Mouse (Mus musculus): ENCODE results near the gene Fhl5. TPM values are rescaled to one million over a fixed set of nuclear protein-coding genes. Genes with fewer than 3 reads are reported as not detected.
"Not testable (repeated sequence)": the region's sequence is repeated elsewhere in the genome, so short reads cannot be mapped to it uniquely, and the experiment has no call there.

Fhl5 gene
- polyA plus RNA-seq (2016; fragmentation: Nextera tagmentation; extraction: Ambion mirVana), result not detected in 2 replicates

DNA sequence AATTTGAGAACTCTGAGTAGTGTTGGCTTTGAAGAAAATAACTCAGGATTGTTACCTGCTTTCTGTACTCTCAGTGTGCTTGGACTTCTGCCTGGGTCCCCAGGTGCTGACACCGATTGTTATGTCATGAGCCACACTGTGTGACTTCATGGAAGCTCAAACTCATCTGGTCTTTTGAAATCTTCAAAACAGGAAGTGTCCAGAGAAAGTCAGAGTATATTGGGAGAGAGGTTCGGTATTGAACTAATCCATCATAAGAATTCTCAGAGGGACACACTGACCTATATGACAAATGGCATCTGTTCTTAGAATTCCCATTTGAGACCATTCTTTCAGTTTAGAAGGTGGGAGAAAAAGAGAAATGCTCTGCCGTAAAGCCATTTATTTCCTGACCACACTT lies at the start of gene Fhl5:
Fhl5 (minus strand) TSS at position 101 of the 400 bp plus-strand sequence.
- no peak for ATAC-seq (ENCODE audit: low FRiP score)
- H3K9ac ChIP-seq, result no peak within 1 kb of the TSS
- 92% methylated on average over 3 of the region's 3 CpGs for WGBS
- no peak within 1 kb of the TSS for H3K4me3 ChIP-seq (replicated peaks)
- no peaks in the 10 kb centered on the region for H3K9me3 ChIP-seq
- H3K27me3 ChIP-seq, result no peaks in the 10 kb centered on the region
- H3K27ac ChIP-seq, result no peak within 1 kb of the TSS
- no peaks in the 10 kb centered on the region for H3K36me3 ChIP-seq (replicated peaks)
- no peak within 1 kb of the TSS for H3K4me2 ChIP-seq
- no peaks in the 10 kb centered on the region for H3K4me1 ChIP-seq

DNA sequence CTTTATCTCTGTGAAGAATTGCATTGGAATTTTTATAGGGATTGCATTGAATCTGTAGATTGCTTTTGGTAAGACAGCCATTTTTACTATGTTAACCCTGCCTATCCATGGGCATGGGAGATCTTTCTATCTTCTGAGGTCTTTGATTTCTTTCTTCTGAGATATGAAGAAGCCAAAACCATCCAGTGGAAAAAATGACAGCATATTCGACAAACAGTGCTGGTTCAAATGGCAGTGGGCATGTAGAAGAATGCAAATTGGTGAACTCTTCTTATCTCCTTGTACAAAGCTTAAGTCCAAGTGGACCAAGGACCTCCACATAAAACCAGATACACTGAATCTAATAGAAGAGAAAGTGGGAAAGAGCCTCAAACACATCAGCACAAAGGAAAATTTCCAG lies 42.3 kb upstream of the Fhl5 start:
- not testable (repeated sequence) for ATAC-seq (ENCODE audit: low FRiP score); H3K4me3 ChIP-seq (replicated peaks); H3K4me2 ChIP-seq; H3K27me3 ChIP-seq; H3K36me3 ChIP-seq (replicated peaks); H3K9ac ChIP-seq; H3K9me3 ChIP-seq; H3K4me1 ChIP-seq; H3K27ac ChIP-seq
- 85% methylated on average over 1 of the region's 1 CpGs for WGBS

DNA sequence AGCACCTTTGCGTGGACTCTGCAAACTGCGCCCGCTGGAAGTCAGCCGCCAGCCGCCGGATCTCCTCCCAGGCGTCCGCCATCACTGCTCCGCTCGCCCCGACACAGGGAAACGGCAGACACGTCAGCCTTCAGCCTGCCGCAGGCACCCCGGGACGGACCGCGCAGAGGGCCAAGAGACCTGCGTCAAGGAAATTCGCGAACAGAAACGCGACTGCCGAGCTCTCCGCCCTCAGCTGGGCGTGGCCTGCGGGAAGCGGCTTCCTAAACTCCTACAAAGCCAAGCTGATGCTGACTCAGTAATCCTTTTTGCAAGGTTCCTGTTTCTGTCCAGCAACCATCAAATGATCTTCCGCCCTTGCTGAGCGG lies 39.0 kb upstream of the Fhl5 start, which contains the start of gene Ufl1:
Ufl1 (minus strand) TSS at position 151 of the 368 bp plus-strand sequence.
- Histone ChIP-seq H3K9me3 (no peaks in the 10 kb centered on the region), H3K36me3 (replicated peaks) (peaks cover 23% of the 10 kb centered on the region), H3K9ac (peak within 1 kb of the TSS; percentile 90), H3K4me2 (peak within 1 kb of the TSS; percentile 63), H3K4me1 (peaks cover 10% of the 10 kb centered on the region), H3K27me3 (no peaks in the 10 kb centered on the region), H3K4me3 (replicated peaks) (peak within 1 kb of the TSS; percentile 84), H3K27ac (peak within 1 kb of the TSS; percentile 97)
- ATAC-seq (ENCODE audit: low FRiP score), result peak; percentile 99
- WGBS, result under 1% methylated on average over 30 of the region's 30 CpGs

DNA sequence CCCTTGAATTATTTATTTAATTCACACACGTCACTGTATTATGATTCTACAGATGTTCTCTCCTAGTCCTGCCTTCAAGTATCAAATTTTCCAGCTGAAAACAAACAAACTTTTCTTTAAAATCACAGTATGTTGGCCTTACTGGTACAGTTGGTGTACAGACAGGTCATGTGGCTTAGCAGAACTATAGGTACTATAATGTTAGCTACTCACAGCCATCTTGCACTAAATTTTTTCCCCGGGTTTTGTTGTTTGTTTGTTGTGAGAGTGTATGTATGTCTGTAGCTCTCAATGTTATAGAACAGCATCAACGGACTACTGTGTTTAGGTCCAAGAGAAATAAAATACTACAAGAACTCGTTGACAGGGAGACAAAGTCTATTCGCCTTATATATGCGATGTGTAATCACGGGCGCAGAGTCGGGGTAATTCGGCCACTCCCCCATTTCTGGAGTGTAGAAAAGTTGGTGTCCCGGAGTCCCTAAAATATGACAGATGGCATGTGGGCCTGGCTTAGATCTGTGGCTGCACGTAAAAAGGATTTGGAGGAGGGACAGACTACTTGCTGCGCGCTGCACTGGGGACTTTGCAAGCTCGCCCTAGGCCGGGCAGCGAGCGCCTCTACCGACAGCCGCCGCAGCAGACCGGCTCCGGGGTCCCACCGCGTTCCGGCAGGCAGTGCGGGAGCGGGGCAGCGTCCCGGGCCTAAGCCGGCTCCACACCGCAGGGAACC lies 38.4 kb upstream of the Fhl5 start:
- ATAC-seq (ENCODE audit: low FRiP score), result peak; percentile 94
- no peaks in the 10 kb centered on the region for H3K9me3 ChIP-seq
- no peaks in the 10 kb centered on the region for H3K27me3 ChIP-seq
- H3K27ac ChIP-seq, result peak overlapping the region; percentile 97
- peaks cover 10% of the 10 kb centered on the region for H3K4me1 ChIP-seq
- peak overlapping the region; percentile 63 for H3K4me2 ChIP-seq
- WGBS, result 3% methylated on average over 23 of the region's 32 CpGs
- H3K36me3 ChIP-seq (replicated peaks), result peaks cover 26% of the 10 kb centered on the region
- H3K9ac ChIP-seq, result peak overlapping the region; percentile 90
- peak overlapping the region; percentile 84 for H3K4me3 ChIP-seq (replicated peaks)

DNA sequence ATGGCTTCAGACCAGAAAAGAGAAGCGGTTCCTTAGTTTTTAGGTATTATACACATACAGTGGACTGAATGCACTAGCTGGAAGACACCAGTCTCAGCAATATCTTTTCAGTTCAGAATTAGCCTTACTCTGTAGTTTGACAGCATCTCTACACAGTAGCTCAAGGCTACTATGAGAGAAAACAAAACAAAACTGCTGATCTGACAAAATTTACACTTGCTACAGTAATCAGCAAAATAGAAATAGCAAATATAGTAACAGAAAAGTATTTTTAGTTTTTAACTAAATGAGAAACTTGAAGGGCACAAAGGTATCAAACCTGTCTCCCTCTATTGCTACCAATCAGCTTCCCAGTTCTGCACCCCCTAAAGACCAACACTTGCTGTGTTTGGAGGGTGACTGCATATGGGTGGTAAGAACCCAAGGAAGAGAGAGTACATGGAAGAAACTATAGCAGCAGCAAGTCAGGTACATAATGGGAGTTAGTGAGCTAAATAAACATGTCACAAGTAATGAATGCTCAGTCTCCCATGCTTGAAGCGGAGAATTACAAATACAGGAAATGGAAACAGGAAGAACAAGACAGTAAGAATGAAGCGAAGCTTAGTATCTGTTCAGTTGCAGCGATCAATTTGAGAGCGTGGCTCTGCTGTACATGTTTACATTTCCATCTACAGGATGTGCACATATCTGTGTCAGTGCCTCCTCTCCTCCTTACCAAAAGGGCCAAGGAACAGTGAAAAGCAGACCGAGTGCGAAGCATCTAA lies 30.4 kb upstream of the Fhl5 start:
- Histone ChIP-seq H3K9ac (no peak overlapping the region), H3K27ac (no peak overlapping the region), H3K4me3 (replicated peaks) (no peak overlapping the region), H3K4me1 (no peaks in the 10 kb centered on the region), H3K4me2 (no peak overlapping the region), H3K9me3 (no peaks in the 10 kb centered on the region), H3K27me3 (no peaks in the 10 kb centered on the region), H3K36me3 (replicated peaks) (peaks cover 71% of the 10 kb centered on the region)
- ATAC-seq (ENCODE audit: low FRiP score), result no peak
- 96% methylated on average over 7 of the region's 7 CpGs for WGBS

DNA sequence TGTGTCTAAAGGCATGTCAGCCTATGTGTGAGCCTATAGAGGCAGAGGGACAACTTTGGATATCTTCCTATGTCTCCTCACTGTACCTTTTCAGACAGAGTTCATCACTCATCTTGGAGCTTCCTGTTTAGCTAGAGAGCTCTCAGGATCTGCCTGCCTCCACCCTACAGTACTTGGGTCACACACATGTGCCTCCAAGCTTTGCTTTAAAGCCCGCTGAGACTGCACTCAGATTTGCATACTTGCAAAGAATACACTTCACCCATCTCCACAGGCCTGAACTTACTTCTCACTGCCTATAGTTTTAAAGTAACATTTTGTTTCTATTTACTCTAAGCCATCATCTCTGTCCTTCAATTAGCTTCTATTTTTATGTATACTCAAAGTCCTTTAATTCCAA lies 29.2 kb upstream of the Fhl5 start:
- H3K4me1 ChIP-seq, result no peaks in the 10 kb centered on the region
- H3K9me3 ChIP-seq, result no peaks in the 10 kb centered on the region
- no peak overlapping the region for H3K4me2 ChIP-seq
- H3K27me3 ChIP-seq, result no peaks in the 10 kb centered on the region
- H3K36me3 ChIP-seq (replicated peaks), result peaks cover 71% of the 10 kb centered on the region
- ATAC-seq (ENCODE audit: low FRiP score), result no peak
- no peak overlapping the region for H3K4me3 ChIP-seq (replicated peaks)
- H3K9ac ChIP-seq, result no peak overlapping the region
- 86% methylated on average over 1 of the region's 1 CpGs for WGBS
- H3K27ac ChIP-seq, result no peak overlapping the region

DNA sequence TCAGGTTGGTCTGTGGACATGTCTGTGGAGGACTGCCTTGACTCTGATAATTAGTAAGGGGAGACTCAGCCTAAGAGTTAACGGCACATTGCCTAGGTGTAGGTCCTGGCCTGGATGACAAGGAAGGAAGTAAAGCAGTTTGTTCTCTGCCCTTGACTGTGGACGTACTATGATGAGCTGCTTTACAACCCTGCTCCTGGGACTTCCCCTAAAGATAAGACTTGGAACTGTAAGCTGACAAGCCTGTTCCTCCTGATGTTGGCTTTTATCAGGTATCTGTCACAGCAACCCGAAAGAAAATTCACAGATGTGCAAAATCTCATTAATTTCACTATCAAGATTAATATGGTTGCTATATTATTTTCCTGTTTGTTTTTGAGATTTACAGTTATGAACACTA lies 24.5 kb upstream of the Fhl5 start:
- Histone ChIP-seq H3K9ac (no peak overlapping the region), H3K9me3 (0 out of 2 replicates have a peak, but pooled peaks cover 2% of the 10 kb centered on the region), H3K27ac (no peak overlapping the region), H3K36me3 (replicated peaks) (peaks cover 69% of the 10 kb centered on the region), H3K4me2 (no peak overlapping the region), H3K27me3 (no peaks in the 10 kb centered on the region), H3K4me3 (replicated peaks) (no peak overlapping the region), H3K4me1 (no peaks in the 10 kb centered on the region)
- WGBS, result 94% methylated on average over 3 of the region's 3 CpGs
- ATAC-seq (ENCODE audit: low FRiP score), result no peak

DNA sequence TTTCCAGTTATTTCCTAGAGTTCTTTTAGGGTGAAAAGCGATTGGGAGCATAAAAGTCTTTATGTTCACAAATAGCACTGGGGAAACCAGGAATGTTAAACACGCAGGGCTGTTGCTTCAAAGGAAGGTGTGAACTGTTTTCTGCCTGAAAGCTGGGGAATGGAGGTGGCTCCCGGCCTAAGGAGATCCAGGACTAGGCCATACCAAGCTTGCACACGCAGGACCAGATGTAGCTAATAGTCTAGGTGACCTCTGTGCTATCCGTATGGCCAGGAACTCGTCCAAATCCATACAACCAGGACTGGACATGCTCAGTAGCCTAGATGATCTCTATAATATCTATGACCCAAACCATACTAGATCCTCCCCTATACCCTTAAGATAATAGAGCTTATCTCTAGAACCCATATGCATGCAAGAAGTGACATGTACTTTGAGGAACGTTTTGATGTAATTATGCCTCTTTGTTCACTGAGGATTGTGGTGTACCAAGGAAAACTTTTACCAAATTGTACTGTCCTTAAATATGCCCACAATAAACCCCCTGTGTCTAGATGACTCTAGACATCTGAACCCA lies 15.2 kb upstream of the Fhl5 start:
- WGBS, result 90% methylated on average over 7 of the region's 7 CpGs
- Histone ChIP-seq H3K36me3 (replicated peaks) (peaks cover 43% of the 10 kb centered on the region), H3K4me1 (no peaks in the 10 kb centered on the region), H3K4me2 (no peak overlapping the region), H3K9me3 (no peaks in the 10 kb centered on the region), H3K9ac (no peak overlapping the region), H3K27ac (no peak overlapping the region), H3K4me3 (replicated peaks) (no peak overlapping the region), H3K27me3 (no peaks in the 10 kb centered on the region)
- ATAC-seq (ENCODE audit: low FRiP score), result no peak

DNA sequence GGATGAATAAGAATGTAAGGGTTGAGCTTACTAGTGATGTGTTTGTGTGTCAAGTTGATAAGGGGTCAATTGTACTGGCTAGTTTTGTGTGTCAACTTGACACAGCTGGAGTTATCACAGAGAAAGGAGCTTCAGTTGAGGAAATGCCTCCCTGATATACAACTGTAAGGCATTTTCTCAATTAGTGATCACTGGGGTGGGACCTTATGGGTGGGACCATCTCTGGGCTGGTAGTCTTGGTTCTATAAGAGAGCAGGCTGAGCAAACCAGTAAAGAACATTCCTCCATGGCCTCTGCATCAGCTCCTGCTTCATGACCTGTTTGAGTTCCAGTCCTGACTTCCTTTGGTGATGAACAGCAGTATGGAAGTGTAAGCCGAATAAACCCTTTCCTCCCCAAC lies 7.0 kb downstream of the Fhl5 start:
- H3K9me3 ChIP-seq; H3K4me1 ChIP-seq; H3K4me2 ChIP-seq; H3K4me3 ChIP-seq (replicated peaks); H3K27me3 ChIP-seq; ATAC-seq (ENCODE audit: low FRiP score); H3K36me3 ChIP-seq (replicated peaks); H3K27ac ChIP-seq; H3K9ac ChIP-seq: not testable (repeated sequence)
- WGBS, result 100% methylated on average over 1 of the region's 1 CpGs

DNA sequence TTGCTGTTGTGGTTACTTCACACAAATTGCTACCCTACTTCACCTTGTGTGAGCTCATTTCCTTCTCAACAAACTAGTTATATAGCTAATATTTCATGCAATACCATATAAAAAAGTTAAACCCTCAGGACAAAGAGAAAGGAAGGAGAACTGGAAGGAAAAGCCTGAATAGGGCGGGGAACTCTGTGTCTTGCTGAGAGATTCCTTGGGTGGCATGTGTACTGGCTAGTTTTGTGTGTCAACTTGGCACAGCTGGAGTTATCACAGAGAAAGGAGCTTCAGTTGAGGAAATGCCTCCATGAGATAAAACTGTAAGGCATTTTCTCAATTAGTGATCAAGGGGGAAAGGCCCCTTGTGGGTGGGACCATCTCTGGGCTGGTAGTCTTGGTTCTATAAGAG lies 8.9 kb downstream of the Fhl5 start:
- H3K4me1 ChIP-seq; H3K9ac ChIP-seq; H3K27ac ChIP-seq; H3K4me3 ChIP-seq (replicated peaks); H3K4me2 ChIP-seq; H3K36me3 ChIP-seq (replicated peaks); H3K9me3 ChIP-seq; H3K27me3 ChIP-seq; ATAC-seq (ENCODE audit: low FRiP score): not testable (repeated sequence)
- 83% methylated on average over 1 of the region's 1 CpGs for WGBS

DNA sequence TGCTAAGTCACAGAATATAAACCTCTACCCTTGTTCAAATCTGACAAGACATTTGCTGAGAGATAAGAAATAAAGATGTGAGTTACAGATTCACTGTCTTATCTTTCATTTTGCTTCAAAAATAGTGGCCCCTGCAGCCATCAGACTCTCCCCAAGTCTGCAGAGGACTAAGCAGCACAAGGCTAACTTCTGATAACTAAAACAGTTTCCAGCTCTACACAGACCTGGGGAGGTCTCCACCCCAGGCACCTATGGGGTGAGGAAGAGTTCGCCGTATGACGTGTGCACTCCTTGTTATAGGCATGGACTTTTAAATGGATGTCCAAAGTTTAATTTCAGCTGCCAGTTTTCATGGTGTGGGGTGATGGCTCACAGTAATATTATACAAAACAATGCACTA lies 10.1 kb downstream of the Fhl5 start:
- H3K27me3 ChIP-seq, result no peaks in the 10 kb centered on the region
- no peaks in the 10 kb centered on the region for H3K36me3 ChIP-seq (replicated peaks)
- no peak overlapping the region for H3K9ac ChIP-seq
- H3K4me2 ChIP-seq, result no peak overlapping the region
- H3K4me1 ChIP-seq, result no peaks in the 10 kb centered on the region
- no peaks in the 10 kb centered on the region for H3K9me3 ChIP-seq
- no peak for ATAC-seq (ENCODE audit: low FRiP score)
- WGBS, result 91% methylated on average over 3 of the region's 3 CpGs
- H3K4me3 ChIP-seq (replicated peaks), result no peak overlapping the region
- H3K27ac ChIP-seq, result no peak overlapping the region

DNA sequence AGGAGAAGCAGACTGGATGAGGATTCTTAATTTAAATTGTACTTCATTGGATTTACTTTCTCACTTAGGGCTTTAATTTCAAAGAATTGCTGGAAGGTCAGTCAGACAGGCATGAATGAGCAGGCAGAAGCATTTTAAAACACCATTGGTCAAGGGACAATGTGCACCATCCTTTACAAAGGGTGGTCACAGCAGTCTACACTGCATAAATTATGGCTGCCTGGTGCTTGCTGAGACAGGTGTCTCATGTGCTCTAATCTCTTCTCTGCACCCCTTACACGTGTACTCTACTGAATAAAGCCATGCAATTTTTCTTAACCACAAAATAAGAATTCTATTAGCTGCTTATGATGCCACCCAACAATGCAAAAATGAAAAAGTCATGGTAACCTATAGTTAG lies 15.1 kb downstream of the Fhl5 start:
- Histone ChIP-seq H3K4me1 (no peaks in the 10 kb centered on the region), H3K4me3 (replicated peaks) (no peak overlapping the region), H3K27ac (no peak overlapping the region), H3K9me3 (no peaks in the 10 kb centered on the region), H3K27me3 (no peaks in the 10 kb centered on the region), H3K36me3 (replicated peaks) (no peaks in the 10 kb centered on the region), H3K4me2 (no peak overlapping the region), H3K9ac (no peak overlapping the region)
- no peak for ATAC-seq (ENCODE audit: low FRiP score)
- WGBS, result 5% methylated on average over 1 of the region's 1 CpGs
